Mouse (Mus musculus) MEL (cell line): Measurements from ENCODE around the gene Hid1.

ENCODE experiments used
- CTCF ChIP-seq, 3 experiments: IDR thresholded peaks in 2 of 3; conservative IDR thresholded peaks in 1 of 3; 2 replicates each; pipeline ENCODE4 v1.5.1; 2011 to 2012; ENCODE audit warnings: low read length in 3 of 3, low read depth in 2 of 3, mild to moderate bottlenecking in 2 of 3, improper control_type of control experiment in 1 of 3, inconsistent platforms in 1 of 3, mixed read lengths in 1 of 3, moderate library complexity in 1 of 3; ENCODE audit not compliant: control insufficient read depth in 1 of 3, insufficient read depth in 1 of 3, poor library complexity in 1 of 3, severe bottlenecking in 1 of 3
- E2F4 ChIP-seq: IDR thresholded peaks from 2 replicates; pipeline ENCODE4 v1.6.1; 2011; ENCODE audit warnings: low read depth, low read length, improper control_type of control experiment, borderline replicate concordance
- ETS1 ChIP-seq: IDR thresholded peaks from 2 replicates; pipeline ENCODE4 v1.6.1; 2012; ENCODE audit warnings: low read depth, mild to moderate bottlenecking, inconsistent platforms, low read length, improper control_type of control experiment, moderate library complexity
- GATA1 ChIP-seq: IDR thresholded peaks from 2 replicates; pipeline ENCODE4 v1.6.1; 2011; ENCODE audit warnings: low read depth, low read length, improper control_type of control experiment
- POLR2A ChIP-seq, 2 experiments: IDR thresholded peaks; 2 replicates each; pipeline ENCODE4 v1.6.1; 2011 to 2012; ENCODE audit warnings: low read length in 2 of 2, mild to moderate bottlenecking in 2 of 2, control low read depth in 1 of 2, improper control_type of control experiment in 1 of 2, low read depth in 1 of 2, moderate library complexity in 1 of 2; ENCODE audit not compliant: control insufficient read depth in 1 of 2, insufficient read depth in 1 of 2, poor library complexity in 1 of 2
- RCOR1 ChIP-seq: IDR thresholded peaks from 2 replicates; pipeline ENCODE4 v1.6.1; 2012; ENCODE audit warnings: low read depth, mild to moderate bottlenecking, inconsistent platforms, low read length, improper control_type of control experiment
- USF1 ChIP-seq: IDR thresholded peaks from 2 replicates; pipeline ENCODE4 v1.6.1; 2014; ENCODE audit warnings: low read depth, mild to moderate bottlenecking, inconsistent platforms, low read length, improper control_type of control experiment, moderate library complexity
- ZC3H11A ChIP-seq: IDR thresholded peaks from 2 replicates; pipeline ENCODE4 v1.6.1; 2012; ENCODE audit warnings: low read depth, mild to moderate bottlenecking, inconsistent platforms, low read length, improper control_type of control experiment
- ZNF384 ChIP-seq: IDR thresholded peaks from 2 replicates; pipeline ENCODE4 v1.6.1; 2012; ENCODE audit warnings: low read depth, mild to moderate bottlenecking, inconsistent platforms, low read length, improper control_type of control experiment

DNA sequence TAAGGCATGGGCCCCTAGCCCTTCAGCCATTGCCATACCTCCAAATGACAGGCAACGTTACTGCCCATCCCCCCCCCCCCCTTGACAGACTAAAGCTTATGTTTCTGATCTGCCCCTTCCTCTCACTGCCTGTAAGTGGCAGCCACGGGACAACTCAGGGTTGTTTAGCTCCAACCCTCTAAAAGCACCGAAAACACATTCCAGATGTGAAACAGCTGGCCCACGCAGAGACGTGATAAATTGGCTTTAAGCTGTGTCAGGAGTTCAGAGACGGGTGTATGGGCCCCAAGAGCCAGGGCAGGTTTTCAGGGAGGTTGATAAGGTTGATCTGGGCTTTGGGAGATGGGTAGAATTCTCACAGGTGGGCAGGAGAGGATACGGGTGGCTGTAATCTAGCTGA lies 22.0 kb downstream of the Hid1 start:
- no peak for TF ChIP-seq RCOR1
- no peak for TF ChIP-seq E2F4
- no peak for TF ChIP-seq CTCF (IDR thresholded peaks at IDR 0.05 in 2 of 3, conservative IDR thresholded peaks at IDR 0.05 in 1 of 3; ENCODE audit: control insufficient read depth in 1 of 3, insufficient read depth in 1 of 3, low read depth in 2 of 3, low read length in 3 of 3, poor library complexity in 1 of 3, severe bottlenecking in 1 of 3)
- TF ChIP-seq ZC3H11A: no peak
- no peak for TF ChIP-seq ZNF384
- no peak for TF ChIP-seq POLR2A (IDR thresholded peaks at IDR 0.05; ENCODE audit: control insufficient read depth in 1 of 2, insufficient read depth in 1 of 2, low read depth in 1 of 2, low read length in 2 of 2, poor library complexity in 1 of 2)
- no peak for TF ChIP-seq GATA1
- TF ChIP-seq USF1: no peak
- TF ChIP-seq ETS1: no peak
